Mouse (Mus musculus) liver, embryonic 14.5 days (tissue): ENCODE data around the gene Lsm3.

Source experiments
- CTCF ChIP-seq: IDR thresholded peaks from 2 replicates; pipeline ENCODE4 v1.5.1; 2016; ENCODE audit warnings: antibody characterized with exemption, low read depth, control low read depth
- EP300 ChIP-seq: IDR thresholded peaks from 2 replicates; pipeline ENCODE4 v1.6.1; 2016; ENCODE audit warnings: antibody characterized with exemption, low read depth

- TF ChIP-seq CTCF (no peak), EP300 (no peak)
Observed at GRCm38 (mm10) chr6:91551671-91552070, 35.9 kb downstream of the Lsm3 start.
